In genomic region chr12:118156986-118157385, GRCm38 (mm10) we compare ENCODE assay signal across 24 mouse cellular contexts. TPM values are rescaled to one million over a fixed set of nuclear protein-coding genes. Genes with fewer than 3 reads are reported as not detected.
A peak's percentile ranks its signal among the peaks of the same experiment; 100 is the strongest.
DNase-seq lines count a peak whose midpoint lies in the region; ATAC-seq and TF ChIP-seq lines count a peak whose summit lies in the region.
"Had no signal": no experiment of that assay in that cellular context is flagged by ENCODE, and none has a peak within 500 bp of the region (broad histone marks: within the 10 kb centered on the region; RNA-seq: fewer than 3 reads in every experiment).

No protein-coding gene starts in this region.

- no peak overlapping the region for H3K9ac ChIP-seq in midbrain, embryonic 11.5 days (ENCODE audit: low read length)
- H3K9ac ChIP-seq in midbrain, embryonic 14.5 days (replicated peaks; ENCODE audit: low read length): no peak overlapping the region
- H3K9ac ChIP-seq: embryonic facial prominence, embryonic 12.5 days; forebrain, embryonic 13.5 days; forebrain, embryonic 15.5 days had no signal

- no peaks in the 10 kb centered on the region; the same call in 1 of the 2 replicates for H3K27me3 ChIP-seq in kidney, adult 2 months (replicated peaks; ENCODE audit: control insufficient read depth, insufficient read depth, low read length)
- H3K27me3 ChIP-seq in midbrain, embryonic 11.5 days (ENCODE audit: control insufficient read depth, insufficient read depth, low read length): no peaks in the 10 kb centered on the region
- no peaks in the 10 kb centered on the region for H3K27me3 ChIP-seq in midbrain, embryonic 14.5 days (ENCODE audit: control insufficient read depth, insufficient read depth, low read length)
- H3K27me3 ChIP-seq: CH12.LX; embryonic facial prominence, embryonic 12.5 days; forebrain, embryonic 13.5 days; forebrain, embryonic 15.5 days; Patski had no signal

- H3K4me2 ChIP-seq in midbrain, embryonic 11.5 days: no peak overlapping the region
- no peak overlapping the region for H3K4me2 ChIP-seq in midbrain, embryonic 14.5 days (ENCODE audit: low read length)
- H3K4me2 ChIP-seq: embryonic facial prominence, embryonic 12.5 days; forebrain, embryonic 13.5 days; forebrain, embryonic 15.5 days had no signal

- H3K9me3 ChIP-seq in midbrain, embryonic 11.5 days (ENCODE audit: control insufficient read depth, low read length): no peaks in the 10 kb centered on the region
- H3K9me3 ChIP-seq in midbrain, embryonic 14.5 days (ENCODE audit: control insufficient read depth, low read length): no peaks in the 10 kb centered on the region
- H3K9me3 ChIP-seq: embryonic facial prominence, embryonic 10.5 days; embryonic facial prominence, embryonic 12.5 days; forebrain, embryonic 13.5 days; forebrain, embryonic 15.5 days; G1E had no signal

- peak; percentile 61 for DNase-seq in kidney, adult 2 months
- no peak for DNase-seq in kidney, adult 18-20 months
- DNase-seq in kidney, adult 9 months: peak; percentile 66
- DNase-seq in kidney, postnatal 14 days: no peak
- peak; percentile 68 for DNase-seq in midbrain, embryonic 11.5 days (ENCODE audit: low spot score, missing footprints)
- no peak for DNase-seq in midbrain, embryonic 14.5 days
- DNase-seq: adrenal gland, adult 8-10 months; adrenal gland, postnatal 14 days; adrenal gland, postnatal 36 days; B cell, adult 2 months; cerebellum, adult 11-12 months; cerebellum, adult 2 months; cerebellum, adult 9-10 months; cerebellum, postnatal 10 days; cerebellum, postnatal 25 days had no signal

- no peak for TF ChIP-seq POLR2A in kidney, adult 2 months (IDR thresholded peaks at IDR 0.05; ENCODE audit: low read depth, low read length)

- H3K36me3 ChIP-seq in kidney, adult 2 months (ENCODE audit: control insufficient read depth, insufficient read depth, low read length): no peaks in the 10 kb centered on the region
- H3K36me3 ChIP-seq in midbrain, embryonic 11.5 days (ENCODE audit: control insufficient read depth, insufficient read depth, low read length): no peaks in the 10 kb centered on the region
- H3K36me3 ChIP-seq in midbrain, embryonic 14.5 days (ENCODE audit: control insufficient read depth, insufficient read depth, low read length): no peaks in the 10 kb centered on the region
- H3K36me3 ChIP-seq: embryonic facial prominence, embryonic 10.5 days; embryonic facial prominence, embryonic 12.5 days; forebrain, embryonic 15.5 days; G1E had no signal

- no peak overlapping the region for H3K27ac ChIP-seq in kidney, adult 2 months (ENCODE audit: insufficient read depth, low read depth, low read length)
- no peak overlapping the region for H3K27ac ChIP-seq in midbrain, embryonic 11.5 days (ENCODE audit: low read depth, low read length)
- H3K27ac ChIP-seq in midbrain, embryonic 14.5 days (replicated peaks; ENCODE audit: low read depth, low read length): no peak overlapping the region
- H3K27ac ChIP-seq: embryonic facial prominence, embryonic 10.5 days; embryonic facial prominence, embryonic 12.5 days; forebrain, embryonic 13.5 days; forebrain, embryonic 15.5 days had no signal

- H3K4me1 ChIP-seq in kidney, adult 2 months (ENCODE audit: control insufficient read depth, insufficient read depth, low read length): no peaks in the 10 kb centered on the region
- no peaks in the 10 kb centered on the region for H3K4me1 ChIP-seq in midbrain, embryonic 11.5 days (ENCODE audit: control insufficient read depth, insufficient read depth, low read length)
- H3K4me1 ChIP-seq in midbrain, embryonic 14.5 days (ENCODE audit: control insufficient read depth, insufficient read depth, low read length): no peaks in the 10 kb centered on the region
- H3K4me1 ChIP-seq: embryonic facial prominence, embryonic 10.5 days; embryonic facial prominence, embryonic 12.5 days; forebrain, embryonic 15.5 days had no signal

- 64% methylated on average over 5 of the region's 5 CpGs for WGBS in kidney, adult 2 months
- WGBS in midbrain, embryonic 11.5 days: 91% methylated on average over 5 of the region's 5 CpGs
- 90% methylated on average over 5 of the region's 5 CpGs for WGBS in midbrain, embryonic 14.5 days

- H3K4me3 ChIP-seq in kidney, adult 2 months (ENCODE audit: insufficient read depth, low read depth, low read length): no peak overlapping the region
- no peak overlapping the region for H3K4me3 ChIP-seq in midbrain, embryonic 11.5 days (ENCODE audit: low read depth, low read length)
- H3K4me3 ChIP-seq in midbrain, embryonic 14.5 days (replicated peaks; ENCODE audit: low read depth, low read length): no peak overlapping the region
- H3K4me3 ChIP-seq: embryonic facial prominence, embryonic 10.5 days; embryonic facial prominence, embryonic 12.5 days; forebrain, embryonic 13.5 days; forebrain, embryonic 15.5 days had no signal

- no peak for TF ChIP-seq CTCF in kidney, adult 2 months (conservative IDR thresholded peaks at IDR 0.05; ENCODE audit: insufficient read depth, insufficient read length, low read depth, low read length)

- ATAC-seq in midbrain, embryonic 11.5 days (ENCODE audit: low FRiP score): no peak
- ATAC-seq in midbrain, embryonic 14.5 days (ENCODE audit: low FRiP score, low TSS enrichment): no peak
- ATAC-seq: activated CD4-positive, CD25-positive, alpha-beta regulatory T cell, adult 4 months; CD4-positive, CD25-positive, alpha-beta regulatory T cell, adult 4 months; forebrain, embryonic 13.5 days; forebrain, embryonic 15.5 days; Patski had no signal

RNA-seq across cellular contexts. Expression of gene Dnah11, which starts 41.9 kb away (rescaled TPM):
- 0.86 and 1.2 TPM in 2 replicates for polyA plus RNA-seq in kidney, adult 2 months (2012; rRNA removed)
- polyA plus RNA-seq in midbrain, embryonic 11.5 days (2014; fragmentation: Nextera tagmentation; extraction: Ambion mirVana): 0.29 and 0.37 TPM in 2 replicates
- polyA plus RNA-seq in midbrain, embryonic 14.5 days (2014; fragmentation: Nextera tagmentation; extraction: Ambion mirVana): 0.13 and 0.16 TPM in 2 replicates
- polyA plus RNA-seq: G1E, Patski had no signal

Comparison
In these comparisons a context has a peak if more than half of its experiments do, and no peak if none do; other contexts are left out.
1. DNase-seq: peak in kidney, adult 2 months (single experiment), kidney, adult 9 months (single experiment) and midbrain, embryonic 11.5 days (single experiment); none in kidney, adult 18-20 months (single experiment), kidney, postnatal 14 days (single experiment) and midbrain, embryonic 14.5 days (single experiment).